Mouse (Mus musculus) hindbrain, postnatal 0 days (tissue): ENCODE measurements around the gene Mb. TPM values are rescaled to one million over a fixed set of nuclear protein-coding genes. Genes with fewer than 3 reads are reported as not detected.
A peak's percentile ranks its signal among the peaks of the same experiment; 100 is the strongest.
"Not testable (repeated sequence)": the region's sequence is repeated elsewhere in the genome, so short reads cannot be mapped to it uniquely, and the experiment has no call there.

Source experiments
- ATAC-seq: fragments of 200-750 bp; cut with Nextera tagmentation; 2 replicates; pipeline ENCODE4 v1.8.0; 2017; ENCODE audit warnings: mild to moderate bottlenecking, moderate TSS enrichment, moderate library complexity
- DNase-seq: peaks from one replicate; pipeline ENCODE4 v3.0.0-alpha.2; 2015; ENCODE audit warnings: low spot score
- H3K27ac ChIP-seq: fragments of 300-500 bp; sonication (generic); 2 replicates; pipeline ENCODE4 v1.5.1; 2014; ENCODE audit warnings: mild to moderate bottlenecking
- H3K27me3 ChIP-seq: fragments of 300-500 bp; sonication (generic); 2 replicates; pipeline ENCODE4 v1.6.1; 2014; ENCODE audit warnings: low read length, mixed read lengths; ENCODE audit not compliant: insufficient read depth
- H3K36me3 ChIP-seq: fragments of 300-500 bp; sonication (generic); 2 replicates; pipeline ENCODE4 v1.6.1; 2014; ENCODE audit warnings: low read length, mixed read lengths; ENCODE audit not compliant: insufficient read depth
- H3K4me1 ChIP-seq: fragments of 300-500 bp; sonication (generic); 2 replicates; pipeline ENCODE4 v1.6.1; 2014; ENCODE audit warnings: antibody characterized with exemption, low read length, mixed read lengths; ENCODE audit not compliant: insufficient read depth
- H3K4me2 ChIP-seq: fragments of 300-500 bp; sonication (generic); 2 replicates; pipeline ENCODE4 v1.6.1; 2014; ENCODE audit warnings: low read depth, mild to moderate bottlenecking, low read length, moderate library complexity, mixed read lengths
- H3K4me3 ChIP-seq: fragments of 300-500 bp; sonication (generic); 2 replicates; pipeline ENCODE4 v1.5.1; 2014; ENCODE audit warnings: low read length
- H3K9ac ChIP-seq: fragments of 300-500 bp; sonication (generic); replicated peaks from 2 replicates; pipeline ENCODE4 v1.6.1; 2014; ENCODE audit warnings: mild to moderate bottlenecking, low read length, moderate library complexity, mixed read lengths
- H3K9me3 ChIP-seq: fragments of 300-500 bp; sonication (generic); 2 replicates; pipeline ENCODE4 v1.6.1; 2016; ENCODE audit warnings: low read length, mixed read lengths
- CTCF ChIP-seq: IDR thresholded peaks from 2 replicates; pipeline ENCODE4 v1.5.1; 2016; ENCODE audit warnings: antibody characterized with exemption, control low read depth, low read depth
- WGBS: fragments of 180-500 bp; shearing (Covaris S2); extraction: QIAGEN DNeasy Blood & Tissue Kit; methylation state at CpG from one replicate; pipeline ENCODE4 v1.1.7; 2014; 5-methylcytosine and 5-hydroxymethylcytosine counted together
- polyA plus RNA-seq: library from polyadenylated mRNA; unstranded; fragments of >200 nt; fragmentation: Nextera tagmentation; extraction: Ambion mirVana; gene quantifications from 2 replicates; pipeline ENCODE4 v1.2.1, GENCODE M21; 2015
- total RNA-seq: library from RNA; depleted of rRNA; stranded (reverse); fragments of >200 nt; gene quantifications from 2 replicates; pipeline ENCODE4 v1.2.3, GENCODE M21; 2014

The Mb gene
- total and polyA plus RNA-seq, 2 experiments from 2014 or later = 0.20 TPM; not detected in 1

DNA sequence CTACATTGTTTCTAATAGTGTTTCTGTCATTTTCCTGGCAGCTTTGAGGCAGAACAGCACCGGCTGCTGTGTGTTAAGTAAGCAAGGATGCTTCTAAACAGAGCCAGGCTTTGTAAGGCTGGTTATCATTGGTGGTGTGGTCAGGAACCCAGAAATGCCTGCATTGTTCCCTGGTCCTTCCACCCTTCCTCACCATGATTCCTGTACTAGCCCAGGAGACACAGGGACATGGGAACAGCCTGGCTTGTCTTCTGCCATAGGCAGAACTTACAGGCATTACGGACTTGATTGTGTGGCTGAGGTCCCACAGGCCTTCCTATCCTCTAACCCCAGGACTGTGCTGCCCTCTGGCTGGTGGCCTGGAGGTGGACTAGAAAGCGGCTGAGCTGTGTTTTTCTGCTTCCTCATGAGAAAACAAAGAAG is 18.0 kb upstream of the Mb start:
- Histone ChIP-seq H3K4me3 (no peak overlapping the region), H3K9me3 (no peaks in the 10 kb centered on the region), H3K27me3 (no peaks in the 10 kb centered on the region), H3K4me1 (0 out of 2 replicates have a peak, but pooled peaks cover 6% of the 10 kb centered on the region), H3K9ac (no peak overlapping the region; the same call in 1 of the 2 replicates), H3K36me3 (no peaks in the 10 kb centered on the region), H3K4me2 (no peak overlapping the region), H3K27ac (no peak overlapping the region)
- DNase-seq (peak; percentile 28), ATAC-seq (0 out of 2 replicates have a peak, but pooled peaks have one; percentile 44)
- peak; percentile 34; the same call in 1 of the 2 replicates for TF ChIP-seq CTCF
- WGBS = 32% methylated on average over 3 of the region's 3 CpGs

DNA sequence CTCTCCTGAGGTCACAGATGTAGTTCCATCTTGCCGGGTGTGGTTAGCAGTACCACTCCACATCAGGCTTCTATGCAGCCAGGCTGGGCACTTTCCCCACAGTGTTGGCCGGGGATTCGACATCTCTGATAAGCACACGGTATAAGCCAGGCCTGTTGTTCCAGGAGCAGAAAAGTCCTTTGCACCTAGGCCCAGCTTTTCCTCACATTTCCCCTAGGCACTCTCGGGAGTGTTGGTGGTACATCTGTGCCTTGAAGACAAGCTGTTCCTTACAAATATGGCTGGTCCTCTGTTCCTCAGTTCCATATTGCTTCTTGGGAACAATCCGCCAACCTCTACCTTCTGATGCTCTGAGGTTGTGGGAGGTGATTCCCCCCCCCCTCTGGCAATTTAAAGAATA is 15.8 kb upstream of the Mb start:
- no peaks in the 10 kb centered on the region for H3K27me3 ChIP-seq
- H3K4me3 ChIP-seq = no peak overlapping the region
- ATAC-seq (no peak), DNase-seq (no peak)
- no peaks in the 10 kb centered on the region for H3K9me3 ChIP-seq
- H3K9ac ChIP-seq = no peak overlapping the region
- H3K4me1 ChIP-seq = 0 out of 2 replicates have a peak, but pooled peaks cover under 1% of the 10 kb centered on the region
- no peak for TF ChIP-seq CTCF
- no peak overlapping the region for H3K27ac ChIP-seq
- H3K4me2 ChIP-seq = no peak overlapping the region
- no peaks in the 10 kb centered on the region for H3K36me3 ChIP-seq
- WGBS = 82% methylated on average over 6 of the region's 6 CpGs

DNA sequence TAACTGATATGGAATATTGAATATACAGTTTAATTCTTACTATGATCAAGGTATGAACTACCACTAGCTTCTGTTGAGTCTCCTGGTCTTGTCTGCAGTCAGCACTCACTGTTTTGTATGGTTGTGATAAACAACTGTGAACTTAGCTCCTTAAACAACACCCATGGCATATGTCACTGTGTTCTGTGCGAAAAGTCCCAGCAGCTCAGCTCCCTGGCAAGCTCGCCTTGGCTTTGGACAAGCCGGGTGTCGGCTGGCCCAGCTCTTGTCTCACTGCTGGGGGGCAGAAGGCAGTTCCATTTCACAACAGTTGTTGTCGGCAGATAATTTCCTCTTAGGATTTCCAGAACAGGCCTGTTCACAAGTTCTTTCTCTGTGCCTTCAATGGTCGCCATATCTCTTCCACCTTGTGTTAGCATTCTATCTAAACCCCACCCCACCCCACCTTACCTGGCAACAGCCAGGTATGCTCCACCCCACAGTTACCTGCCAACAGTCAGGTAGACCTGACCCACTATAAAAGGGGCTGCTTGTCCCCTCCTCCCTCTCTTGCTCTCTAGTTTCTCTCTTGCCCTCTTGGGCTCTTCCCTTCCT is 14.9 kb upstream of the Mb start:
- 85% methylated on average over 6 of the region's 6 CpGs for WGBS
- Histone ChIP-seq H3K27ac (no peak overlapping the region), H3K9me3 (no peaks in the 10 kb centered on the region), H3K27me3 (no peaks in the 10 kb centered on the region), H3K36me3 (no peaks in the 10 kb centered on the region), H3K4me1 (no peaks in the 10 kb centered on the region), H3K4me3 (no peak overlapping the region), H3K4me2 (no peak overlapping the region), H3K9ac (no peak overlapping the region)
- no peak for DNase-seq
- no peak for ATAC-seq
- no peak for TF ChIP-seq CTCF

DNA sequence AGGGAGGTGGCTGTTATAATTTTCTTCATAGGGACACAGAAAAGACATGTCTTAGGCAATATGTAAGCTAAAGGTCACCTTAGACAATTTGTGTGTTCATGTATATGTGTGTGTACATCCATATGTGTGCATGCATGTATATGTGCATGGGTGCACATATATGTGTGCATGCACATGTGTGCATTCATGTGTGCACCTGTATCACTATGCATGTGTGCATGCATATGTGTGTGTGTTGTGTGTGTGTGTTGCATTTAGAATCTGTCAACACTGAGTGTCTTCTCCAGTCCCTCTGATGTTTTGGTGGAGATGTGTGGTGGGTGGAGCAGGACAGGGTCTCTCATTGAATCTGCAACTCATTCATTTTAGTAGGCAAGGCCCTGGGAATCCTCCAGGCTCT is 12.3 kb upstream of the Mb start:
- Histone ChIP-seq H3K4me2 (no peak overlapping the region), H3K9ac (no peak overlapping the region), H3K27ac (no peak overlapping the region), H3K27me3 (no peaks in the 10 kb centered on the region), H3K4me3 (no peak overlapping the region), H3K36me3 (no peaks in the 10 kb centered on the region), H3K4me1 (no peaks in the 10 kb centered on the region), H3K9me3 (no peaks in the 10 kb centered on the region)
- TF ChIP-seq CTCF = no peak
- no peak for DNase-seq
- ATAC-seq = no peak

DNA sequence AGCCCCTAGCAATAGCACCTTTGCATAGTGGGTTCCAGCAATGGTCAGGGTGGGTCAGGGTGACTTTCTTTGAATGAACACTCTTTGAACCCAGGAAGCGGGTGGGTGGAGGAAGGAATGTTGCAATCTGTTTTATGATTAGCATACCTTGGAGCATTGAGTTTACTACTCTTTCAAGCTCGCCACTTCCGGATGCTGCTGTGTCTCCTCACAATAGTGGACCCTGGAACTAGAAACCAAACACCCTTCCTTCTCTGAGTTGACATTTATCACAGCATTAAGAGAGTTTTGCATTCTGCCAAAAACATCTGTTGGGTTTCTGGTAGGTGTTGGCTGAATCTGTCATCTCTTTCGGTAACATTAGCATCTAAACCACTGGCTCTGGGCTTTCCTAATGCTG is 8.9 kb upstream of the Mb start:
- 98% methylated on average over 4 of the region's 4 CpGs for WGBS
- DNase-seq = not testable (repeated sequence)

DNA sequence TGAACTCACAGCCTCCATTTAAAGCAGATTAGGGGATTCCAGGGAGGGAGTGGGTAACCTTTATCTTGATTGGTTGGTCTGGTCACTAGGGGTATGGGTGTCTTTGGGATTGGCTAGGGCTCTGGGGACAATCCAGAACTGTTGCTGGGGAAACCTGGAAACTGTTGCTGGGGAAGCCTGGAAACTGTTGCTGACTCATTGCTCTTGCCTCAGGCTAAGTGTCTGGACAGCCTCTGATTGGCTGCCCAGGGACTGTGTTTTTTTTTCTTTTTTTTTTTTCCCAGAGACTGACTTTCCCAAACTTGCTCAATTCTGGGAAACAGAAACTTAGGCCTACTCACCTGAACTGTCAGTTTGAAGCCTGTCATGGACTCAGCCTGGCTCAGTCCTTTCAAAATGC is 8.1 kb upstream of the Mb start:
- DNase-seq (no peak), ATAC-seq (no peak)
- Histone ChIP-seq H3K4me2 (no peak overlapping the region), H3K4me3 (no peak overlapping the region), H3K27me3 (no peaks in the 10 kb centered on the region), H3K9ac (no peak overlapping the region), H3K27ac (no peak overlapping the region), H3K4me1 (no peaks in the 10 kb centered on the region), H3K9me3 (no peaks in the 10 kb centered on the region), H3K36me3 (no peaks in the 10 kb centered on the region)
- TF ChIP-seq CTCF = no peak

More for the DNA sequence above, 8.9 kb upstream of the Mb start:
- ATAC-seq, H3K4me1 ChIP-seq, H3K4me3 ChIP-seq, H3K9ac ChIP-seq, H3K27ac ChIP-seq, H3K27me3 ChIP-seq, H3K4me2 ChIP-seq, H3K9me3 ChIP-seq, H3K36me3 ChIP-seq: not testable (repeated sequence)

DNA sequence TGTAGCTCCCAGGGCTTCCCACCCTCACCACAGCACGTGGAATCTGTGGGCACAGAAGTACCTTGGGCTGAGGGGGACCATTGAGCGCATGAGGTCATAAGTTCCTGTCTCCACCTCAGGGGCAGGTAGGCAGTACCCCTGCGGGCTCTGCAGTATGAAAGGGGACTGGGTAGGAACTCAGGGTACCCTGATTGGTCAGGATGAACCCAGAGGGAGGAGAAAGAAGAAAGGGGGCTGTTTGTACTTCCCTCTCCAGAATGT is 6.3 kb upstream of the Mb start:
- H3K27me3 ChIP-seq = no peaks in the 10 kb centered on the region
- no peak for TF ChIP-seq CTCF
- H3K36me3 ChIP-seq = no peaks in the 10 kb centered on the region
- no peak for ATAC-seq
- WGBS = 59% methylated on average over 3 of the region's 3 CpGs
- no peak for DNase-seq
- H3K9ac ChIP-seq = no peak overlapping the region
- no peaks in the 10 kb centered on the region for H3K9me3 ChIP-seq
- H3K4me2 ChIP-seq = no peak overlapping the region
- no peak overlapping the region for H3K4me3 ChIP-seq
- no peaks in the 10 kb centered on the region for H3K4me1 ChIP-seq
- H3K27ac ChIP-seq = no peak overlapping the region
